Mouse (Mus musculus): ENCODE measurements around the gene Ccdc54. TPM values are rescaled to one million over a fixed set of nuclear protein-coding genes. Genes with fewer than 3 reads are reported as not detected.

Gene Ccdc54
- polyA plus RNA-seq, 1 experiment from 2014 or later = not detected

DNA sequence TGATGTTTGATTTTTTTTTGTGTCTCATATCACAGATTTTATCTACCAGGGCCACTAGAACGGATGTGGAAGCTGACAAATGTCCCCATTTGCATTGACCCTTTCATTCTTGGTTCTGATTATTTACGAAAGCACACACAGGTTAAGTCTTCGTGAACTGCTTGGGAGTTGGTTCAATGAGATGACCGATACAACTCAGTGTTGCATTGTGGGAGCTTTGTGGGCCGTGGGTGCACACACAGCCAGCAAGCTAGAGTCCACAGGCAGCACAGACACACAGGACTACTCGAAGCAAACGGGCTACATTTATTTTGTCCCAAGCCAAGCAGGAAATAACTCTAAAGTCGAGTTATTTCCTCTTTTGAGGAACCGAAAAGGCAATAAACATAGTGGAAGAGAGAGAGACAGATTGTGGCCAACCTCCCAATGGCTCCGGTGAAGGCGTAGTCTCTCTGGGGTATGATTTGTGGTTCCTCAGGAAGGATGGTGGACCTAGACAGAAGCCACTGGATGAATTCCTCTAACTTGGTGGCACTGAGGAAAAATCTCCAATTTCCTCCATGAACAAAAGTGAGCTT, 1.3 kb downstream of the Ccdc54 start:
- H3K9ac ChIP-seq = no peak overlapping the region
- no peaks in the 10 kb centered on the region for H3K9me3 ChIP-seq
- H3K4me3 ChIP-seq = no peak overlapping the region
- no peak overlapping the region for H3K27ac ChIP-seq (replicated peaks)
- no peaks in the 10 kb centered on the region for H3K4me1 ChIP-seq (replicated peaks)
- no peak for ATAC-seq (ENCODE audit: low read depth)
- no peaks in the 10 kb centered on the region for H3K27me3 ChIP-seq
- WGBS = 82% methylated on average over 11 of the region's 11 CpGs
- no peaks in the 10 kb centered on the region for H3K36me3 ChIP-seq
- no peak overlapping the region for H3K4me2 ChIP-seq

DNA sequence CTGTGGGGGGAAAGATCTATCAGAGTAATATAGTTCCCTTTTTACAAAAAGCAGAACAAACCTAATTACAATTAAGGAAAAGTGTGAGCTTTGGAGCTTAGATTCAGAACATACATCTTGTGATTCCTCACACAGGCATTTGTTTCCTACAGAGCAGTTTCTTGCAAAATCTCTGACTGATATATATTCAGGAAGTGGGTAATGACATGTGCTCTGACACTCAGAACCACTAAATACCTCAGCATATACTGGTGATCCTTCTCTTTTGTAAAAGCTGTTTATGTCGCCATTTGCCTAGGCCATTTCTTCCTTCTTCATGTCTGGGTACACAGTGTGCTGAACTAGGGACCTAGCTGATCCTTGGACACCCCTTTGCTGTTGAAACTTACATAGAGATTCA, 2.8 kb downstream of the Ccdc54 start:
- Histone ChIP-seq H3K9me3 (no peaks in the 10 kb centered on the region), H3K4me2 (no peak overlapping the region), H3K4me1 (replicated peaks) (no peaks in the 10 kb centered on the region), H3K4me3 (no peak overlapping the region), H3K36me3 (no peaks in the 10 kb centered on the region), H3K9ac (no peak overlapping the region), H3K27me3 (no peaks in the 10 kb centered on the region), H3K27ac (replicated peaks) (no peak overlapping the region)
- WGBS = 91% methylated on average over 1 of the region's 1 CpGs
- ATAC-seq (ENCODE audit: low read depth) = no peak

DNA sequence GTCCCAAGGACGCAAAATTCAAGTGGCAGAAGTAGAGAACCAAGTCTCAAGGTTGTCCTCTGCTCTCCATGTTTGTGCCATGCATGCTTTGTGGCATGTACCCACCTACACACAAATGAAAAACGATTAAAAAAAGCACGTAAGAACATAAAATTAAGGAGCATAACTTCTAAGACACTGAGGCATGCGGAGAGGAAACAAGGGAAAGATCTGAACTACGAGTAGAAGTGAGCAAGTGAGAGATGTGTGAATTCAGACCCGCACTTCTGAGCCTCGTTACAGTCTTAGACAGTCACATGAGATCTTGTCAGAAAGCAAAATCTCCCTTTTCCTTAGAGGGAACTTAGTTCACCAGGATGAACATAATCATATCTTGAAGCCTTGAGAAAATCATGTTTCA, 3.8 kb downstream of the Ccdc54 start:
- Histone ChIP-seq H3K27me3 (no peaks in the 10 kb centered on the region), H3K9ac (no peak overlapping the region), H3K4me2 (no peak overlapping the region), H3K36me3 (no peaks in the 10 kb centered on the region), H3K4me1 (replicated peaks) (no peaks in the 10 kb centered on the region), H3K27ac (replicated peaks) (no peak overlapping the region), H3K9me3 (no peaks in the 10 kb centered on the region), H3K4me3 (no peak overlapping the region)
- 92% methylated on average over 7 of the region's 7 CpGs for WGBS
- ATAC-seq (ENCODE audit: low read depth) = no peak

DNA sequence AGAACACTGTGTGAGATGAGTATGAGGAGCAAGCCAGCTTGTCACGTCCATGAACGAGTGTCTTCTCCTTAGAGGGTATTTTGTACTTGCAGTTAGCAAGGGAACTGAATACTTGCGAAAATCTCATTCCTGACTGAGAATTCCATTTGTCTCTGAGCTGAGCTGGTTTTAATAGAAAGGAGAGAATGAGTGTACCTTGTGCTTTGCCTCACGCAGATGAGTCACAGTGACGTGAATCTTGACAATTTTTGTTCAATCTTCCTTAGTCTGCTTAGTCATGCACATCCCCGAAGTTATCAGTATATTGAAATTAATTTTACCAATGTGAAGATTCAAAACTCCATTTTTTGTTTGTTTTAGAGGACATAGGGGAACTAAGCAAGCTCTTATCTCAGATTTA, 12.6 kb downstream of the Ccdc54 start:
- Histone ChIP-seq H3K36me3 (no peaks in the 10 kb centered on the region), H3K4me2 (no peak overlapping the region), H3K27me3 (no peaks in the 10 kb centered on the region), H3K9me3 (no peaks in the 10 kb centered on the region), H3K9ac (no peak overlapping the region), H3K27ac (replicated peaks) (no peak overlapping the region), H3K4me3 (no peak overlapping the region), H3K4me1 (replicated peaks) (no peaks in the 10 kb centered on the region)
- ATAC-seq (ENCODE audit: low read depth) = no peak
- WGBS = 87% methylated on average over 6 of the region's 6 CpGs

GRCm38 (mm10) chr16:50572557-50572956, 18.4 kb downstream of the Ccdc54 start:
- H3K9ac ChIP-seq = no peak overlapping the region
- WGBS = 75% methylated on average over 13 of the region's 13 CpGs
- no peaks in the 10 kb centered on the region for H3K36me3 ChIP-seq
- H3K4me3 ChIP-seq = no peak overlapping the region
- no peak overlapping the region for H3K27ac ChIP-seq (replicated peaks)
- ATAC-seq (ENCODE audit: low read depth) = no peak
- H3K4me2 ChIP-seq = no peak overlapping the region
- no peaks in the 10 kb centered on the region for H3K4me1 ChIP-seq (replicated peaks)
- no peaks in the 10 kb centered on the region for H3K27me3 ChIP-seq
- H3K9me3 ChIP-seq = no peaks in the 10 kb centered on the region

- no peaks in the 10 kb centered on the region for H3K36me3 ChIP-seq
- H3K9ac ChIP-seq = no peak overlapping the region
- 82% methylated on average over 6 of the region's 6 CpGs for WGBS
- no peaks in the 10 kb centered on the region for H3K4me1 ChIP-seq (replicated peaks)
- H3K27me3 ChIP-seq = no peaks in the 10 kb centered on the region
- H3K9me3 ChIP-seq = no peaks in the 10 kb centered on the region
- no peak for ATAC-seq (ENCODE audit: low read depth)
- no peak overlapping the region for H3K4me3 ChIP-seq
- no peak overlapping the region for H3K4me2 ChIP-seq
- no peak overlapping the region for H3K27ac ChIP-seq (replicated peaks)
Measured at GRCm38 (mm10) chr16:50559163-50559771, 31.7 kb downstream of the Ccdc54 start.

- WGBS = 76% methylated on average over 2 of the region's 2 CpGs
- H3K27me3 ChIP-seq = no peaks in the 10 kb centered on the region
- no peak for ATAC-seq (ENCODE audit: low read depth)
Measured at GRCm38 (mm10) chr16:50553828-50554227, 37.1 kb downstream of the Ccdc54 start.

GRCm38 (mm10) chr16:50551871-50552528, 39.0 kb downstream of the Ccdc54 start:
- Histone ChIP-seq H3K36me3 (no peaks in the 10 kb centered on the region), H3K27me3 (no peaks in the 10 kb centered on the region), H3K27ac (replicated peaks) (no peak overlapping the region), H3K4me2 (no peak overlapping the region), H3K4me1 (replicated peaks) (no peaks in the 10 kb centered on the region), H3K4me3 (no peak overlapping the region), H3K9me3 (no peaks in the 10 kb centered on the region), H3K9ac (no peak overlapping the region)
- WGBS = 85% methylated on average over 7 of the region's 7 CpGs
- ATAC-seq (ENCODE audit: low read depth) = no peak

More at GRCm38 (mm10) chr16:50553828-50554227, 37.1 kb downstream of the Ccdc54 start:
- Histone ChIP-seq H3K36me3 (no peaks in the 10 kb centered on the region), H3K9ac (no peak overlapping the region), H3K9me3 (no peaks in the 10 kb centered on the region), H3K27ac (replicated peaks) (no peak overlapping the region), H3K4me2 (no peak overlapping the region), H3K4me1 (replicated peaks) (no peaks in the 10 kb centered on the region), H3K4me3 (no peak overlapping the region)

DNA sequence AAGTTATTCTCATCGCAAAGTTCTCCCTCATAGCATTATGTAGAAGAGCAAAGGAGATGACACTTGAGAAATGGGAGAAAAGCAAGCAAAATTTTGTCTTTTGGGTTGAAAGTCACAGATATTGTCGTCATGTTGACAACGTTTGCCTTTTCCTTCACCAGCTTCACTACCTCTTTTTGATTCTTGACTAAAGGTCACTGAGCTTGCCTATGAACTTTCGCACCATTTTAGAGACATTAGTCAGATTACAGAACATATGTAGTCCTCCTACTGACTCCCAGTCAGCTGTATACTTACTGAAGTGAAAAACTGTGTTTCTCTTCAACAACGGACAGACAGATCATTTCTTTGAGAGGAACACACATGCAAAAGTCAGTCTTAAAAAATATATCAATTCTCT, 40.0 kb downstream of the Ccdc54 start:
- no peaks in the 10 kb centered on the region for H3K4me1 ChIP-seq (replicated peaks)
- H3K9me3 ChIP-seq = no peaks in the 10 kb centered on the region
- H3K27me3 ChIP-seq = no peaks in the 10 kb centered on the region
- H3K4me2 ChIP-seq = no peak overlapping the region
- no peak overlapping the region for H3K27ac ChIP-seq (replicated peaks)
- H3K36me3 ChIP-seq = no peaks in the 10 kb centered on the region
- H3K4me3 ChIP-seq = no peak overlapping the region
- WGBS = 92% methylated on average over 5 of the region's 5 CpGs
- H3K9ac ChIP-seq = no peak overlapping the region
- no peak for ATAC-seq (ENCODE audit: low read depth)

DNA sequence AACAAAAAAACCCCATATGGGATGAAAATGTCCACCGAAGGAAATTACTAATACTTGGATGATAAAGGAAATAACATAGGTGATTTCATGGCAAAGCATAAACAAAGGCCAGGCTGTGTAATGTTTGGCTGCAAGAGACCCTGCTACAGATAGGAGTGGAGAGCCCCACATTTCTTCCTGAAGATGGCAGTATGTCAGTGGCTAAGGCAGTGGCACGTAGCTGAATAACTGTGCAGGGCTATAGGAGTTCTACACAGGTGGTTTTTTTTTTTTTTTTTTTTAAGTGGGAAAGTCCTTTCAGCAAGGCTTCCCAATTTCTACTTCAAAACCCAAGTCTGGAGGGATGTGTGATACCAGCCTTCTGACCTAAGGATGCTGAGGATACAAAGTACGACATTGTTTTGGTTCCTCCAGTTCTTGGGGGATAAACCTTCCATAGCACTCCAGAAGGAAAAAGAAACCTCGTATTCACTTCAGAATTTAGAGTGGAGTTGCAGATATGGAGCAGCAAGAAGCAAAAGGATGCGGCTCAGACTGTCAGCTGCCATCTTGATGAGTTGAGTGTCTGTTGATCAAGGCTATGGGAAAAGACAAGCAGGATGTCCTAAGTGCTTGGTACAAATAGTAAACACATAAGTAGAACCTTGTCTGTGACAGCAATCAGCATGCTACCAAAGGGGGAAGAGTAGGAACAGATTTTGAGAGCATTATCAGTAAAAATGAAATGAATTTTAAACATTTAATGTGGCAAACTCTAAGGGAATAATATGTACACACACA, 48.2 kb downstream of the Ccdc54 start:
- no peak overlapping the region for H3K4me3 ChIP-seq
- WGBS = 72% methylated on average over 5 of the region's 5 CpGs
- no peaks in the 10 kb centered on the region for H3K9me3 ChIP-seq
- H3K27me3 ChIP-seq = no peaks in the 10 kb centered on the region
- H3K27ac ChIP-seq (replicated peaks) = no peak overlapping the region
- no peaks in the 10 kb centered on the region for H3K4me1 ChIP-seq (replicated peaks)
- no peak overlapping the region for H3K9ac ChIP-seq
- no peak for ATAC-seq (ENCODE audit: low read depth)
- no peaks in the 10 kb centered on the region for H3K36me3 ChIP-seq
- H3K4me2 ChIP-seq = no peak overlapping the region

Measured in neural tube, embryonic 13.5 days (tissue).